Mouse (Mus musculus) liver, adult (tissue): Measurements from ENCODE around the gene Vps41.

Experiments used
- GATA4 ChIP-seq: IDR thresholded peaks from 2 replicates; pipeline ENCODE4 v1.6.1; 2014; ENCODE audit warnings: mild to moderate bottlenecking, low read length; ENCODE audit not compliant: insufficient replicate concordance

The Vps41 gene

DNA sequence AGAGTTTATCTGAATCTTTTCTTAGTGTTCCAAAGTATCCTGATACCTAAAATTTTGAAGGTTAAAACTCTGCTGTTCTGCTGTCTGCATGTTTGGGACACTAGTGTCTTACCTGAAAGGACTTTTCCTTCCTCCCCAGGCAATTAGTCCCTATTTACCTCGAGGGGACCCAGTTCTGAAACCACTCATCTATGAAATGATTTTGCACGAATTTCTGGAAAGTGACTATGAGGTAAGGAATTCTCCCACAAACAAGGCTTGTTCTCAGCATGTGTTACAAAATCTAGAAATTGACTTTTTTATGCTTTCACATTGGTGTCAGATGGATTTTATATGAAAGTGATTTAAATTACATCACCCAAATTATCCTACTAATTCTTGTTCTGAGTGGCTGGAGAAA, 123.9 kb downstream of the Vps41 start:
- no peak for TF ChIP-seq GATA4

GRCm38 (mm10) chr13:18841752-18842282, 124.7 kb downstream of the Vps41 start:
- no peak for TF ChIP-seq GATA4

DNA sequence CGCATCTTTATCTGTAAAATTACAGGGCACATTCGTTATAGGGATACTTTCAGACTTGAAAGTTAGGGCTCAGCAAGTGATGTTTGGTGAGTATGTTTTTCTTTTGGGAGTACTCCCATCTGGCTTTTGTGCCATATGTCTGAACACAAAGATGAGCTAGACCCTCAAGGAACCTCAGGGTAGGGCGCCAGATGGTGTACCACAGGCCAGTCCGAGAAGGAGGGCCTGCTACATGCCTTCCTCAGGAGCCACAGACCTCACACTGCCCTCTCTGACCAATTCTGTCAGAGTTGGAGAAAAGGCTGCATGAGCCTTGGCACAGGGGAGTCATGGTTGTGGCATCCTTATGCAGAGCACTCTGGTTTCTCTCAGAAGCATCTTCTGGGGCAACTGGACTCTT, 125.5 kb downstream of the Vps41 start:
- TF ChIP-seq GATA4: no peak

DNA sequence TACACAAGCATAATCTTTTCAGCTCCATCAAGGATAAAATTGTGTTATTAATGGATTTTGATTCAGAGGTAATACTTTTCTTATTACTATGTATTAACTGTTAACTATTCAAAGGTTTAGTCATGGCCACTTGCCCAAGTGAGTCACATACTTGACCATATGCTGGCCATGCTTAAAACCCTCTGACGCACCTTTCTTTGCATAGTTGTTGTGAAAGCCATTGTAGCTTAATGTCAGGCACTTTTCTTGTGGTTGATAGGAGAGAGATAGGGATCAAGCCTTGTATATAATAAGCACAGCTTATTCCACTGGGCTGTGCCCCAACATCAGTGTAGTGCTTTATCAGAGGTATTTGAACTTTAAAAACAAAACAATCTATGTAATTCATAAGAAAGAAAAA, 126.5 kb downstream of the Vps41 start:
- no peak for TF ChIP-seq GATA4

DNA sequence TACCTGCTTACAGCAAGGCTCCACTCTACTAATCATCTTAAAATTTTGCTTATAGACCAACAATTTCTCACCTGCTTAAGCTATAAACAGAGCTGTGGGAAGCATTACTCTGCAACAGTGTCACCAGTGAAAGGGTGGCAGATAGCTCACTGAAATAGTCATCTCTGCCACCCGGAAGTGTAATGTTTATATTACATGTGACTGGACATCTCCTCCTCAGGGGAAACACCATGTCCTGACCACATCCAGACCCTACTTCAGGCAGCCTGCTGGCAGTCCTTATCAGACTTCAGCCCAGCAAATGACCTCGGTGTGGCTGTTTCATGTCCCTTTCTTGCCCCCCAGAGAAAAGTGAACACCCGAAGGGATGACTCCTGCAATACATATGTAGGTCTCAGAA, 130.3 kb downstream of the Vps41 start:
- TF ChIP-seq GATA4: no peak

DNA sequence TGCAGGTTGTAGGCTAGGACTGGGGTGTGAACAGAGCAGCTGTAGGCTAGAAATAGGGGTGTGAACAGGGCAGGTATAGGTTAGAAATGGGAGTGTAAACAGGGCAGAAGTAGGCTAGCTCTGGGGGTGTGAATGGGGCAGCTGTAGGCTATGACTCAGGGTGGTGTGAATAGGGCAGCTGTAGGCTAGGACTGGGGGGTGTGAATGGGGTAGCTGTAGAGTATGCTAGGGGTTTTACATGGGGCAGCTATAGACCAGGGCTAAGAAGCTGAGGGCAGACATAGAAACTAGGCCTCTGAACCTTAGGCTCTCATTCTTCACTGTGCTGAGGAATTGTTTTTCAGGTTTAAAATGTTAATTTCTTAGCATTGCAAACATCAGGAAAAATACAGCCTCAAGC, 132.5 kb downstream of the Vps41 start:
- TF ChIP-seq GATA4: no peak

- no peak for TF ChIP-seq GATA4
Observed at GRCm38 (mm10) chr13:18851182-18851581, 134.1 kb downstream of the Vps41 start.

DNA sequence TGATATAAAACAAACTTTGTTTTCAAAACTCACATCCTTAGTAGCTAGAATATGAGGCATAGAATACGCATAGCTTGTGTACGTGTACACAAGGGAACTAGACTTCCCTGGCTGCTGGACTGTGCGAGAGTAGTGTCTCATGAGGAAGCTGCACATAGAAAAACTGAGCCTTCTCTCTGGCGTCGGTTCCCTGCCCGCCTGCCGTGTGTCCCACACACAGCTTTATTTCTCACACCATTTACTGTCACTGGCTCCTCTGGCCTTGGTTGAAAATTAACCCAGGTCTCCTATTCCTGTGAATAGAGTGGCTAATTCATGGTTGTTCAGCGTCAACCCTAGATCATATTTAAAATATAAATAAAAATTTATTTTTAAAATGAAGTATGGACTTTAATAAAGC, 135.6 kb downstream of the Vps41 start:
- TF ChIP-seq GATA4: no peak

DNA sequence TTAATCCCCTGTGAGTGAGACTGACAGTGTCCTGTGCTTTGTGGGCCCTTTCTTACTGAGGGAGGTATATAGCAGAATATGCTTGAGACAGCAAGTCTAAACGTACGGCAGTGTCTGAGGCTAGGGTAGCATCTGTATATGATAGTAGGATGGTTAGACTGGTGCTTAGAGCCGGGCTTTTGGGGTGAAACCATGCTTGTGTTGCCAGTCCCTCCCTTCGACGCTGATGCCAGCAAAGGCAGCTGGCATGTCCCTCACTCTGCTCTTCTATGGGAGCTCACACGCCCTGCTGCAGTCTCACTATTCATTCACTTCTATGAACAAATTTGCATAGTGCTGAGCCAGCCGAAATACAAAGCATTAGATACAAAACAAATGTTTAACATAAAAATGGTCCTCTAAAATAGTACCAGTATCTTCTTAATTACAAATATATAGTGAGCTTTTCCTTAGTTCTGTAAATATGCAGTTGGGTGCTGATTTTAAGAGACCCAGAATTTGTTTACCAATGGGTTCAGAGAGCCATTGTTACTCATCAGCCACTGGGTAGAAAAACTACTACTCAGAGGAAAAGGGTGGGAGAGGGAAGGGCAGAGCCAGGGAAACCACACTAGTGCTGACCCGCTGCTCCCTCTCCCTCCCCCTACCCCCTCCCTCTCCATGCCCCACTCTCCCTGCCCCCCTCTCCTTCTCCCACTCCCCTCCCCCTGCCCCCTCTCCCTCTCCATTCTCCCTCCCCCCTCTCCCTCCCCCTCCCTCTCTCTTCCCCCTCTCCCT, 139.1 kb downstream of the Vps41 start:
- TF ChIP-seq GATA4: no peak

DNA sequence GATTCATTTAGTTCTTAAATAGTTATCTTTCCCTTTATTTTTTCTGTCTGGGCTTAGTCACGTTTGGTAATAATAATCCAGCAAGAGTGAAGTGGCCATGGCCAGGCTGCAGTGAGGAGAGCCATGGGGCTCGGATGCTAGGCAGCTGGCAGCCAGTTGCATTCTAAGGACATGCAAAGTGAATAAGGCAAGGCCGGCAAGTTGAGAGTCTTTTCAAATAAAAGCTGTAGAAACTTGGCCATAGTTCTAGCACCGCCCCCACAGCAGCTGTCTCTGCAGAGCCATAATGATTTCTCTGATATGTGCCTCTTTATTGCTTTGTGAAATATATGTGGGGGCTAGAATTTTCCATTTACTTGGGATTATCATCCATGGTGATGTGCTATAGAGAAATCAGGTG, 141.1 kb downstream of the Vps41 start:
- TF ChIP-seq GATA4: no peak

GRCm38 (mm10) chr13:18859389-18859788, 142.3 kb downstream of the Vps41 start:
- TF ChIP-seq GATA4: no peak

GRCm38 (mm10) chr13:18868030-18868490, 151.0 kb downstream of the Vps41 start:
- TF ChIP-seq GATA4: no peak

DNA sequence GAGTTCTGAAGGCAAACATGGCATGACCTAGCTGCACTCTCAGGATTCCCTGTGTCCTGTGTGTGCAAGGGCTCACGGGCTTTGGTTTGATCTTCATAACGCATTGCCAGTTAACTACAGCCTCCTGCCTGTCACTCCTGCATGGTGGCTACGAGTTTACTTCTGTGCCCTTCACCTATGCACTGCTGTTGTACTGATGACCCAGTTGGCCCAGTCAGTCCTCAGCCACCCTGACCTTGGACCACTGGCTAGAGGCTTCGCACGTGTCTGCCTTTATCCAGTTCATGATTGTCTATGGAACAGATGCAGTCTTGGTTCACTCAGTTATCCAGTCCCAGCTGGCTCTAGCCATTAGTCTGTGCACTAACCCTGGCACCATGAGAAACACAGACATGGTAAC, 151.7 kb downstream of the Vps41 start:
- no peak for TF ChIP-seq GATA4

GRCm38 (mm10) chr13:18875321-18875720, 158.2 kb downstream of the Vps41 start:
- no peak for TF ChIP-seq GATA4

DNA sequence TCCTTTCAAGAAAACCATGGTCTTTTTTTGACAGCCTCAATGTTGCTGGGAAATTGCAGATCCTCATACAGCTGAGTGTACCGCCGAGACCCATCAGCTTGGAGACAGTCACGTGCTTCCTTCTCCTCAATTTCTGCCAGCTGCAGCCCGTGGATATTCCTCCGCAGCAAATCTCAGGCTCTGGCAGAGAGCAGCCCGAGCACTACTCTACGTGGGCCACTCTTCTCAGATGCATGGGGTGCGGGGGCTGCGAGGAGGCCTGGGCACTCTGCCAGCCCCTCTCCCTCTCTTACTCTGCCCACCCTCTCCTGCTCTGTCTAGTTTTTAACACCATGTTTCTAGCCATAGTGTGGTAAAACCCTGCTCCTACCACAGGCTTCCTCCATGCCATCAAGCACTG, 175.8 kb downstream of the Vps41 start:
- no peak for TF ChIP-seq GATA4

DNA sequence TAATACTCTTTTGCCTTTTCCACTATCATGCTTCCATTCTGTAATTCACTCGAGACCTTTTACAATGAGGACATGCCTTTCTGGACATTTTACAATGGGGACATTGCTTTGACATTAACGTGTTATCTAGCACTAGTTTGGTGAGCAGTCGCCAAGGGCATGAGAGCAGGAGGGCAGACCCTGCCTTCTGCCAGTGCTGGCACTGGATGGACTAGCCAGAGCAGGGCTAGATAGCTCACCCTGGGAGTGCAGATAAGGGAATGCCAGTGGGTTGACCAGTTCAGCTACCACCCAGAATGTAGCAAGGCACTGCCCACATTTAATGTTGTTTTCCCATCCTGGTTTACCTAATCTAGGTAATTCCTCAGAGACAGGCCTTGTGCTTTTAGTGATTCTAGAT, 179.7 kb downstream of the Vps41 start:
- TF ChIP-seq GATA4: no peak

- TF ChIP-seq GATA4: no peak
Observed at GRCm38 (mm10) chr13:18903623-18904022, 186.5 kb downstream of the Vps41 start.
